8 mouse cellular contexts compared by ENCODE assay signal in the genomic region with DNA sequence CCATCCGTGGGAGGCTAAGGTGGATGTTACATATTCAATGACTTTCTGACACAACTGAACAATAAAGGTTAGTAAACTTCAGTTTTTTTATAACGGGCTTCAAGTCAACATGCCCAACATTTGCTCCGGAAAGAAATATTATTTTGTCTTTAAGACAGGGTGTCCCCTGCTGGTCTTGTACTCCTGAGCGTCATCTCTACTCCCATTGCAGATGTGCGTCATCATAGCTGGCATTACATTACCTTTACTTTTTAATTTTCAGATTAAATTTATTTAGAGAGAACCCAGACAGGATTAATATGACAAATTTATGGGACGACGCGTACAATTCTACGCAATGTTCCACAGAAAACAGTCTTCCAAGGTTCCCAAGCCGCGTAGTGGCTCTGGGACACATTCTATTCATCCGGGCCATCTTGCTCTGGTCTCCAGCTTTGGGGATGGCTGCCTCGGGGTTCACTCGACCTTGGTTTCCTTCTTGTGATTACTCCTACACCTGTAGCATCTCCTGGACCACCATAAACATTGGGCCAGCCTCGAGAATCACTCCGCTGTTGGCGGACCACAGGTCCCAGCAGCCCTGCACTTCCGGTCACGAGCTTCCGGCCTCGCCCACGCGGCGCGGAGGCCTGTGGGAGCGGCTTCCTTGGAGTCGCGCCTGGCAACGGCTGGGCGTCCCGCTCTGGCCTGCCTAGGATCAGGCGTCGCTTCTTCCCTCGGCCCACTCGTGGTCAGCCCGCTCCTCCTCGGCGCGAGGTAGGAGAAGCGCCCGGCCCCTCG. TPM values are rescaled to one million over a fixed set of nuclear protein-coding genes. Genes with fewer than 3 reads are reported as not detected.
DNase-seq lines count a peak whose midpoint lies in the region; ATAC-seq and TF ChIP-seq lines count a peak whose summit lies in the region.

A gene (plus strand): TSS at position 631 of the 780 bp plus-strand sequence.

- peak within 1 kb of the TSS; percentile 92 for H3K4me3 ChIP-seq in forebrain, embryonic 10.5 days
- H3K4me3 ChIP-seq in heart, embryonic 15.5 days: peak within 1 kb of the TSS; percentile 92
- peak within 1 kb of the TSS; percentile 66 to 75 for H3K4me3 ChIP-seq in liver, embryonic 14.5 days (ENCODE audit: insufficient read depth in 1 of 2, low read depth in 2 of 2, low read length in 2 of 2)
- H3K4me3 ChIP-seq in neural tube, embryonic 11.5 days (ENCODE audit: low read depth, low read length): peak within 1 kb of the TSS; percentile 75
- peak within 1 kb of the TSS; percentile 86 for H3K4me3 ChIP-seq in stomach, postnatal 0 days (ENCODE audit: low read depth, low read length)

- H3K4me2 ChIP-seq in heart, embryonic 15.5 days: peak within 1 kb of the TSS; percentile 89
- peak within 1 kb of the TSS; percentile 87 for H3K4me2 ChIP-seq in liver, embryonic 14.5 days (ENCODE audit: low read depth)
- H3K4me2 ChIP-seq in neural tube, embryonic 11.5 days (ENCODE audit: low read depth): peak within 1 kb of the TSS; percentile 72
- peak within 1 kb of the TSS; percentile 82 for H3K4me2 ChIP-seq in stomach, postnatal 0 days (replicated peaks; ENCODE audit: low read depth)

- WGBS in forebrain, embryonic 10.5 days: 4% methylated on average over 42 of the region's 42 CpGs
- WGBS in heart, embryonic 15.5 days: 3% methylated on average over 42 of the region's 42 CpGs
- WGBS in liver, embryonic 14.5 days (ENCODE audit: insufficient replicate concordance): 3% methylated on average over 42 of the region's 42 CpGs
- WGBS in neural tube, embryonic 11.5 days: 4% methylated on average over 42 of the region's 42 CpGs
- 4% methylated on average over 42 of the region's 42 CpGs for WGBS in stomach, postnatal 0 days

- DNase-seq in c-Kit-positive CD71-negative TER-119-negative erythroid progenitor cells, embryonic 14.5 days (ENCODE audit: low read depth): peak; percentile 72
- peak; percentile 91 for DNase-seq in forebrain, embryonic 10.5 days (ENCODE audit: extremely low spot score, low spot score)
- peak; percentile 93 to 96 for DNase-seq in kidney, postnatal 25 days
- peak; percentile 66 to 70 (median 70) for DNase-seq in liver, embryonic 14.5 days (ENCODE audit: low read depth in 3 of 3, low spot score in 3 of 3)
- DNase-seq in neural tube, embryonic 11.5 days (ENCODE audit: low spot score): peak; percentile 93
- DNase-seq in stomach, postnatal 0 days (ENCODE audit: low spot score): peak; percentile 96

- peak within 1 kb of the TSS; percentile 89 for H3K9ac ChIP-seq in heart, embryonic 15.5 days
- peak within 1 kb of the TSS; percentile 46 for H3K9ac ChIP-seq in liver, embryonic 14.5 days (replicated peaks)
- peak within 1 kb of the TSS; percentile 67 for H3K9ac ChIP-seq in neural tube, embryonic 11.5 days (ENCODE audit: low read length)
- H3K9ac ChIP-seq in stomach, postnatal 0 days (ENCODE audit: low read length): peak within 1 kb of the TSS; percentile 81

- H3K36me3 ChIP-seq in forebrain, embryonic 10.5 days (replicated peaks): no peaks in the 10 kb centered on the region
- no peaks in the 10 kb centered on the region for H3K36me3 ChIP-seq in heart, embryonic 15.5 days
- no peaks in the 10 kb centered on the region for H3K36me3 ChIP-seq in liver, embryonic 14.5 days (replicated peaks; ENCODE audit: control insufficient read depth, insufficient read depth, low read depth)
- no peaks in the 10 kb centered on the region for H3K36me3 ChIP-seq in neural tube, embryonic 11.5 days (ENCODE audit: control insufficient read depth, insufficient read depth, low read length)
- H3K36me3 ChIP-seq in stomach, postnatal 0 days (ENCODE audit: control insufficient read depth, insufficient read depth, low read length): no peaks in the 10 kb centered on the region

- ATAC-seq in CD4-positive, CD25-positive, alpha-beta regulatory T cell, adult 4 months: peak; percentile 91
- ATAC-seq in heart, embryonic 15.5 days (replicated peaks; ENCODE audit: insufficient number of reproducible peaks, insufficient read depth, low FRiP score, low read depth): peak; percentile 97
- peak; percentile 98 for ATAC-seq in liver, embryonic 14.5 days (ENCODE audit: insufficient read depth)
- ATAC-seq in neural tube, embryonic 11.5 days (ENCODE audit: insufficient read depth, low FRiP score, low TSS enrichment): peak; percentile 99
- ATAC-seq in stomach, postnatal 0 days (ENCODE audit: low FRiP score, low TSS enrichment): peak; percentile 100

- TF ChIP-seq EP300 in liver, embryonic 14.5 days (IDR thresholded peaks at IDR 0.05; ENCODE audit: low read depth): no peak
- TF ChIP-seq EP300 in stomach, postnatal 0 days (optimal IDR thresholded peaks at IDR 0.05): no peak

- no peaks in the 10 kb centered on the region for H3K27me3 ChIP-seq in forebrain, embryonic 10.5 days (ENCODE audit: poor library complexity, severe bottlenecking)
- no peaks in the 10 kb centered on the region for H3K27me3 ChIP-seq in heart, embryonic 15.5 days
- no peaks in the 10 kb centered on the region for H3K27me3 ChIP-seq in liver, embryonic 14.5 days (ENCODE audit: control insufficient read depth, insufficient read depth, low read length)
- H3K27me3 ChIP-seq in neural tube, embryonic 11.5 days (ENCODE audit: control insufficient read depth, insufficient read depth, low read length): no peaks in the 10 kb centered on the region
- no peaks in the 10 kb centered on the region for H3K27me3 ChIP-seq in stomach, postnatal 0 days (ENCODE audit: control insufficient read depth, insufficient read depth, low read length)

- TF ChIP-seq CTCF in liver, embryonic 14.5 days (IDR thresholded peaks at IDR 0.05; ENCODE audit: low read depth): no peak
- TF ChIP-seq CTCF in stomach, postnatal 0 days (IDR thresholded peaks at IDR 0.05; ENCODE audit: low read depth): peak; percentile 44

- peaks cover 19% of the 10 kb centered on the region for H3K4me1 ChIP-seq in forebrain, embryonic 10.5 days
- peaks cover 7% of the 10 kb centered on the region for H3K4me1 ChIP-seq in heart, embryonic 15.5 days (replicated peaks)
- H3K4me1 ChIP-seq in liver, embryonic 14.5 days (replicated peaks; ENCODE audit: control insufficient read depth in 2 of 2, insufficient read depth in 2 of 2, low read length in 1 of 2): peaks cover 2 to 4% of the 10 kb centered on the region in 2 experiments; a peak in 2 of 4 replicates
- no peaks in the 10 kb centered on the region for H3K4me1 ChIP-seq in neural tube, embryonic 11.5 days (ENCODE audit: control insufficient read depth, insufficient read depth, low read length)
- H3K4me1 ChIP-seq in stomach, postnatal 0 days (replicated peaks; ENCODE audit: control insufficient read depth, insufficient read depth): no peaks in the 10 kb centered on the region

- peak within 1 kb of the TSS; percentile 89 for H3K27ac ChIP-seq in forebrain, embryonic 10.5 days
- peak within 1 kb of the TSS; percentile 60 for H3K27ac ChIP-seq in heart, embryonic 15.5 days
- H3K27ac ChIP-seq in liver, embryonic 14.5 days: no peak within 1 kb of the TSS
- no peak within 1 kb of the TSS for H3K27ac ChIP-seq in neural tube, embryonic 11.5 days (ENCODE audit: low read depth, low read length)
- 0 out of 2 replicates have a peak within 1 kb of the TSS, but pooled peaks have one; percentile 30 for H3K27ac ChIP-seq in stomach, postnatal 0 days (replicated peaks)

- H3K9me3 ChIP-seq in forebrain, embryonic 10.5 days: no peaks in the 10 kb centered on the region
- no peaks in the 10 kb centered on the region for H3K9me3 ChIP-seq in heart, embryonic 15.5 days (replicated peaks)
- H3K9me3 ChIP-seq in liver, embryonic 14.5 days (ENCODE audit: control insufficient read depth, low read length): no peaks in the 10 kb centered on the region
- H3K9me3 ChIP-seq in neural tube, embryonic 11.5 days (ENCODE audit: control insufficient read depth, low read length): no peaks in the 10 kb centered on the region
- H3K9me3 ChIP-seq in stomach, postnatal 0 days (ENCODE audit: control insufficient read depth, low read length): no peaks in the 10 kb centered on the region

RNA-seq across cellular contexts. Expression of the gene that starts here (rescaled TPM):
- polyA plus RNA-seq in CD4-positive, CD25-positive, alpha-beta regulatory T cell, adult 4 months (2017; shearing (Covaris generic)): 1 to 10 TPM; 3.1 to 7.1 TPM
- 11.5 and 12.9 TPM in 2 replicates for polyA plus RNA-seq in forebrain, embryonic 10.5 days (2016; fragmentation: Nextera tagmentation; extraction: Ambion mirVana)
- polyA plus RNA-seq in heart, embryonic 15.5 days (2015; fragmentation: Nextera tagmentation; extraction: Ambion mirVana): 6.3 TPM in 2 replicates
- 1.1 and 1.6 TPM in 2 replicates for polyA plus RNA-seq in liver, embryonic 14.5 days (2012; rRNA removed)
- polyA plus RNA-seq in liver, embryonic 14.5 days (2014; fragmentation: Nextera tagmentation; extraction: Ambion mirVana): 1.6 and 1.8 TPM in 2 replicates
- polyA plus RNA-seq in neural tube, embryonic 11.5 days (2014; fragmentation: Nextera tagmentation; extraction: Ambion mirVana): 17.5 and 18.6 TPM in 2 replicates
- 4.9 and 5.5 TPM in 2 replicates for polyA plus RNA-seq in stomach, postnatal 0 days (2015; fragmentation: Nextera tagmentation; extraction: Ambion mirVana)

Comparison
In these comparisons a context has a peak if more than half of its experiments do, and no peak if none do; other contexts are left out.
1. H3K27ac ChIP-seq: peak in forebrain, embryonic 10.5 days (single experiment), heart, embryonic 15.5 days (single experiment) and stomach, postnatal 0 days (single experiment); none in liver, embryonic 14.5 days (single experiment) and neural tube, embryonic 11.5 days (single experiment).
2. Peak in every context shown above with its lines, with median percentiles within 50 percentile points of each other: ATAC-seq, DNase-seq, H3K4me3 ChIP-seq, H3K4me2 ChIP-seq and H3K9ac ChIP-seq.